Mouse (Mus musculus): ENCODE results near the gene Syne2.

The Syne2 gene

GRCm38 (mm10) chr12:76051879-76052278 lies 233.9 kb downstream of the Syne2 start:
- no peak for DNase-seq

- DNase-seq: no peak
Observed at GRCm38 (mm10) chr12:76054653-76055052, 236.7 kb downstream of the Syne2 start.

GRCm38 (mm10) chr12:76063001-76063400 lies 245.1 kb downstream of the Syne2 start:
- no peak for DNase-seq

- DNase-seq: no peak
Observed at GRCm38 (mm10) chr12:76070386-76070785, 252.5 kb downstream of the Syne2 start.

- no peak for DNase-seq
Observed at GRCm38 (mm10) chr12:76071935-76072849, 254.3 kb downstream of the Syne2 start.

GRCm38 (mm10) chr12:76073066-76073826 lies 255.3 kb downstream of the Syne2 start:
- DNase-seq: no peak

GRCm38 (mm10) chr12:76073981-76074380 lies 256.0 kb downstream of the Syne2 start:
- no peak for DNase-seq

GRCm38 (mm10) chr12:76080876-76081556 lies 263.1 kb downstream of the Syne2 start:
- DNase-seq: peak; percentile 25 to 36

- peak; percentile 92 to 93 for DNase-seq
Observed at GRCm38 (mm10) chr12:76081557-76082211, 263.8 kb downstream of the Syne2 start.

- no peak for DNase-seq
Observed at GRCm38 (mm10) chr12:76085066-76085465, 267.1 kb downstream of the Syne2 start.

- no peak for DNase-seq
Observed at GRCm38 (mm10) chr12:76085956-76086905, 268.3 kb downstream of the Syne2 start.

GRCm38 (mm10) chr12:76087025-76087424 lies 269.1 kb downstream of the Syne2 start:
- DNase-seq: no peak

- DNase-seq: no peak
Observed at GRCm38 (mm10) chr12:76092789-76093466, 275.0 kb downstream of the Syne2 start.

- no peak for DNase-seq
Observed at GRCm38 (mm10) chr12:76093613-76094588, 276.0 kb downstream of the Syne2 start.

GRCm38 (mm10) chr12:76095117-76096035 lies 277.4 kb downstream of the Syne2 start:
- peak; percentile 40 to 45 for DNase-seq

- peak; percentile 81 to 86 for DNase-seq
Observed at GRCm38 (mm10) chr12:76102621-76103020, 284.7 kb downstream of the Syne2 start.

- DNase-seq: peak; percentile 63 to 73
Observed at GRCm38 (mm10) chr12:76104596-76105351, 286.8 kb downstream of the Syne2 start.

Measured in cerebellum, postnatal 25 days (tissue).